Mouse (Mus musculus): Measurements from ENCODE around the gene Slc10a4. TPM values are rescaled to one million over a fixed set of nuclear protein-coding genes. Genes with fewer than 3 reads are reported as not detected.

The Slc10a4 gene
- total RNA-seq (2023): not detected

DNA sequence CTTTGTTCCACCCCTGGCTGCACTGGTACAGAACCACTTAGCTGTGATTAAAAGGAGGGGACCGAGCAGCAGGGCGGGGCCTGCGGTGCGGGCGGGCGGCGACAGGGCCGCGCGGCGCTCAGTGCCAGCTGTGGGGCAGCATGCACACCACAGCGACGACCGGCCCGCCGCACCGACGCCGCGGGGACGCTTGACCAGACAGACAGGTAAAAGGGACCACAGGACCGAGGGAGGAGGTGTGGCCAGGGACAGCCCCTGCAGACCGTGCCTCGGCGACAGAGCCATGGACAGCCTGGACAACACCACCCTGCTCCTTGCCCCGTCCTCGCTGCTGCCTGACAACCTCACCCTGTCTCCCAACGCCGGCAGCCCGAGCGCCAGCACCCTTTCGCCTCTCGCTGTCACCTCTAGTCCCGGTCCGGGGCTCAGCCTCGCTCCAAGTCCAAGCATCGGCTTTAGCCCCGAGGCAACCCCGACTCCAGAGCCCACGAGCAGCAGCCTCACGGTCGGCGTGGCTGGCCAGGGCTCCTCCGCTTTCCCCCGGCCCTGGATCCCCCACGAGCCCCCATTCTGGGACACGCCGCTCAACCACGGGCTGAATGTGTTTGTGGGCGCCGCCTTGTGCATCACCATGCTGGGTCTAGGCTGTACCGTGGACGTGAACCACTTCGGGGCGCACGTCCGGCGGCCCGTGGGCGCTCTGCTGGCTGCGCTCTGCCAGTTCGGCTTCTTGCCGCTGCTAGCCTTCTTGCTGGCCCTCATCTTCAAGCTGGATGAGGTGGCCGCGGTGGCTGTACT lies at the start of gene Slc10a4:
Gene Slc10a4, plus strand, starts transcription at position 100 of the 798 bp plus-strand sequence.

DNA sequence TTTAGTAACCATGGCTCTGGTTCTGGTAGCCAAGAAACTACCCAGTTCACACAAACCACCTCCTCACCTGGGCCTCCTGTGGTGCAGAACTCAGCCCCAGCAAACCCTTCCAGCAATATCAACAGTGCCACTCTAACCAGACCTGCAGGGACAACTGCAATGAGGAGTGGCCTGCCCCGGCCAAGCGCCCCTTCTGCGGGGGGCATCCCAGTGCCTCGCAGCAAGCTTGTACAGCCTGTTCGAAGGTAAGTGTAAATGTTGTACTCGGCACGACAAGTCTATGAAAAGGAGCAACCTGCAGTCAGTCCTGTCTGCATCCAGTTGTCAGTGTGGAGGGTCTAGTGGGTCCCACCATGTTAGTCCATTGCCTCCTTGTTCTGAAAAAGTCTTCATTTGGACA lies 32.1 kb upstream of the Slc10a4 start, which contains the start of gene Gm10135:
Gene Gm10135, minus strand, starts transcription at position 101 of the 400 bp plus-strand sequence.

Other genes starting within 250 kb of the Slc10a4 start
- gene Tec, start 138.4 kb upstream of the Slc10a4 start, total RNA-seq (2023): 10 to 100 TPM; 12.4 to 20.0 TPM
- 10 to 100 TPM; 63.8 to 69.1 TPM for gene Slain2, start 92.6 kb upstream of the Slc10a4 start, total RNA-seq (2023)
- not detected for gene Gm10135, start 32.2 kb upstream of the Slc10a4 start, total RNA-seq (2023)
- 100 to 1,000 TPM; 316 to 323 TPM for gene Fryl, start 249.7 kb downstream of the Slc10a4 start, total RNA-seq (2023)

Data from T-cell, adult 66 days (primary cell).